Mouse (Mus musculus) lung, embryonic 16.5 days (tissue): ENCODE data around the gene Epo. TPM values are rescaled to one million over a fixed set of nuclear protein-coding genes. Genes with fewer than 3 reads are reported as not detected.
A peak's percentile ranks its signal among the peaks of the same experiment; 100 is the strongest.

ENCODE experiments used
- ATAC-seq: fragments of 200-750 bp; cut with Nextera tagmentation; 2 replicates; pipeline ENCODE4 v1.8.0; 2017; ENCODE audit warnings: low read depth, mild to moderate bottlenecking, moderate library complexity
- H3K27ac ChIP-seq: fragments of 300-500 bp; sonication (generic); 2 replicates; pipeline ENCODE4 v1.5.1; 2014; ENCODE audit warnings: mild to moderate bottlenecking, control low read depth, low read length
- H3K27me3 ChIP-seq: fragments of 300-500 bp; sonication (generic); 2 replicates; pipeline ENCODE4 v1.6.1; 2014; ENCODE audit warnings: low read depth, low read length, mixed read lengths; ENCODE audit not compliant: control insufficient read depth, insufficient read depth
- H3K36me3 ChIP-seq: fragments of 300-500 bp; sonication (generic); 2 replicates; pipeline ENCODE4 v1.6.1; 2014; ENCODE audit warnings: low read length; ENCODE audit not compliant: control insufficient read depth, insufficient read depth
- H3K4me1 ChIP-seq: fragments of 300-500 bp; sonication (generic); replicated peaks from 2 replicates; pipeline ENCODE4 v1.6.1; 2014; ENCODE audit warnings: low read length, mixed read lengths; ENCODE audit not compliant: control insufficient read depth, insufficient read depth
- H3K4me2 ChIP-seq: fragments of 300-500 bp; sonication (generic); 2 replicates; pipeline ENCODE4 v1.6.1; 2014; ENCODE audit warnings: low read depth, low read length, control low read depth
- H3K4me3 ChIP-seq: fragments of 300-500 bp; sonication (generic); 2 replicates; pipeline ENCODE4 v1.5.1; 2014; ENCODE audit warnings: mild to moderate bottlenecking, low read length, control low read depth
- H3K9ac ChIP-seq: fragments of 300-500 bp; sonication (generic); 2 replicates; pipeline ENCODE4 v1.6.1; 2014; ENCODE audit warnings: low read length, control low read depth
- H3K9me3 ChIP-seq: fragments of 300-500 bp; sonication (generic); 2 replicates; pipeline ENCODE4 v1.6.1; 2016; ENCODE audit warnings: low read length; ENCODE audit not compliant: control insufficient read depth
- WGBS: fragments of 180-500 bp; shearing (Covaris S2); extraction: QIAGEN DNeasy Blood & Tissue Kit; methylation state at CpG from one replicate; pipeline ENCODE4 v1.1.7; 2014; 5-methylcytosine and 5-hydroxymethylcytosine counted together
- polyA plus RNA-seq: library from polyadenylated mRNA; unstranded; fragments of >200 nt; fragmentation: Nextera tagmentation; extraction: Ambion mirVana; gene quantifications from 2 replicates; pipeline ENCODE4 v1.2.1, GENCODE M21; 2015

Gene Epo
- polyA plus RNA-seq, 1 experiment from 2014 or later = 0.98 TPM

DNA sequence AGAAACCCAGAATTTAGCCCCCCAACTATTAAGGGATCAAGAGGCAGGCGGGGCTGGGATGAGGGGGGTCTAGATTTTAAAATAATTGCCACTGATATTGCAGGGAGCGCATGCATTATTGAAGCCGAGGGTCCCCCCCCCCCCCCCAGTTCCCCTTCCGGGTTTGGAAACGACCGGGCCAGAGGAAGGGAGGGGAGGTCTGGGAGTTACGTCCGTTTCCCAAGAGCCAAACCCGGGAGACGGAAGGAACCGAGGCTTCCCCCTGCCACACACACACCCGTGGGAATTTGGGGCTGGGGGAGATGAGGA lies 280 bp downstream of the Epo start:
- Histone ChIP-seq H3K27me3 (no peaks in the 10 kb centered on the region), H3K4me2 (peak overlapping the region; percentile 84), H3K36me3 (peaks cover 22% of the 10 kb centered on the region), H3K9me3 (no peaks in the 10 kb centered on the region), H3K4me3 (peak overlapping the region; percentile 87), H3K4me1 (peaks cover 13% of the 10 kb centered on the region), H3K9ac (peak overlapping the region; percentile 91), H3K27ac (peak overlapping the region; percentile 96)
- ATAC-seq = peak; percentile 34
- 0% methylated on average over 9 of the region's 12 CpGs for WGBS

DNA sequence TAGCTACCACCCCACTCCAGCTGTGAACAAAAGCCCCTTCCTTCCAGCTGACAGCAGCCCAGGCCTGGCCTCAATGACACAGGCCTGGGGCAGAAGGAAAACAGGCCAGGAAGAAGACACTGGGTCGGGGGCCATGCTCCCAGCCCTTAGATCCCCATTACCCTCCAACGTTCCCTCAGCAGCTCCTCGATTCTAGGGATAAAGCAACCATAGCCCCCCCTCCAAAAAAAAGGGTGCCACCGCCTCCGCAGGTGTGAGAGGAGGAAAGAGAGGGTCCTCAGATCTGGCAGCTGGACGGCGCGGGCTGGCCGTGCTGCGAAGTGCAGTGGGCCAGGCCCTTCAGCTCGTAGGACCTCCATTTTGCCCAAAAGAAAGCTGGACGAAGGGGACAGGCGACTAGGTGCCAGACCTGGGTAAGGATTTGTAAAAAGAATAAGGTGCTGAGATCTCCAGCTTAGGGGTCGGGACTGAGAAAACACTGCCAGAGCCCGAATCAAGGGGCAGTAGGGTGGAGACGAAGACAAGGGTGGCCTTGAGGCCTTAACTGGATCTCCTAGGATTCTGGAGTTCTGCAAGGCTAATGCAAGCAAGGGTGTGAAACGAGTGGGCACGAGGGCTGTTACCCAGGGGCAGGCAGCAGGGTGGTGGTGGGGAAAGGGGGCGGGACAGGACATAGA lies 773 bp downstream of the Epo start:
- Histone ChIP-seq H3K27me3 (no peaks in the 10 kb centered on the region), H3K9ac (peak overlapping the region; percentile 91), H3K36me3 (peaks cover 27% of the 10 kb centered on the region), H3K4me3 (peak overlapping the region; percentile 87), H3K9me3 (no peaks in the 10 kb centered on the region), H3K4me2 (peak overlapping the region; percentile 84), H3K27ac (peak overlapping the region; percentile 96), H3K4me1 (peaks cover 13% of the 10 kb centered on the region)
- no peak for ATAC-seq
- whole genome bisulfite sequencing = under 1% methylated on average over 19 of the region's 19 CpGs

DNA sequence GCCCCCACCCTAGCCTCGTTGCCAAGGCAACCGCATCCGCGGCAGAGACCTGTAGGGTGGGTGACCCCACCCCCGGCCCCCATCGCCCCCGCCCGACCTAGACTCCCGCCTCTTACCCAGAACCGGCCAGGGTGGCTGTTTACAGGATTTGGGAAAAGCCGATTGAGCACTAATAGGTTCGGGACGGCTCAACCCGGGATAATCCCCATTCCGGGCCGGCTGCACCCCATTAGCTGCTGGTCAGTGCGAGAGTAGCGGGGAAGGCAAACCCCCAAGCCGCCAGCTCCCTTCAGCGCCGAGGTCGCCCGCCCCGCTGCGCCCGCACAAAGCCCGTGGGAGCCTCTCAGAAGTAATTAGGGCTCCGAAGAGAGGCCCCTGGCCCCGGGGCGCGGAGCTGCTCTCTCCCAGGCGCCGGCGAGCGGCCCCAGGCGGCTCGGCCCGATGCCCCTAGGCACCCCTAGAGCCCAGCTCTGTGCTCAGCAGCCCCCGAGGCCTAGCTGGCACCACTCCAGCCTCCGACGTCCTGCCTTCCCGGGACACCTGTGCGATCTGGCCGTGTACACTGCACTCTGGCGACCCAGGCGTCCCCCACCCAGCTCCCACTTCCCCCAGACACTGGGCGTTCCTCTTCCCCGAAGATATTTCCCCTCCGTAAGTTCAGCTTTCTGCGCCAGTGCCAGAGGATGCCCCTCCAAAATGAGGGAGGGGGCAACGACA lies 1.5 kb downstream of the Epo start:
- WGBS = 0% methylated on average over 49 of the region's 51 CpGs
- Histone ChIP-seq H3K4me2 (peak overlapping the region; percentile 84), H3K4me1 (peaks cover 13% of the 10 kb centered on the region), H3K36me3 (peaks cover 28% of the 10 kb centered on the region), H3K27me3 (no peaks in the 10 kb centered on the region), H3K4me3 (peak overlapping the region; percentile 87), H3K9ac (peak overlapping the region; percentile 91), H3K27ac (peak overlapping the region; percentile 96), H3K9me3 (no peaks in the 10 kb centered on the region)
- ATAC-seq = peak; percentile 4; the same call in 1 of the 2 replicates

DNA sequence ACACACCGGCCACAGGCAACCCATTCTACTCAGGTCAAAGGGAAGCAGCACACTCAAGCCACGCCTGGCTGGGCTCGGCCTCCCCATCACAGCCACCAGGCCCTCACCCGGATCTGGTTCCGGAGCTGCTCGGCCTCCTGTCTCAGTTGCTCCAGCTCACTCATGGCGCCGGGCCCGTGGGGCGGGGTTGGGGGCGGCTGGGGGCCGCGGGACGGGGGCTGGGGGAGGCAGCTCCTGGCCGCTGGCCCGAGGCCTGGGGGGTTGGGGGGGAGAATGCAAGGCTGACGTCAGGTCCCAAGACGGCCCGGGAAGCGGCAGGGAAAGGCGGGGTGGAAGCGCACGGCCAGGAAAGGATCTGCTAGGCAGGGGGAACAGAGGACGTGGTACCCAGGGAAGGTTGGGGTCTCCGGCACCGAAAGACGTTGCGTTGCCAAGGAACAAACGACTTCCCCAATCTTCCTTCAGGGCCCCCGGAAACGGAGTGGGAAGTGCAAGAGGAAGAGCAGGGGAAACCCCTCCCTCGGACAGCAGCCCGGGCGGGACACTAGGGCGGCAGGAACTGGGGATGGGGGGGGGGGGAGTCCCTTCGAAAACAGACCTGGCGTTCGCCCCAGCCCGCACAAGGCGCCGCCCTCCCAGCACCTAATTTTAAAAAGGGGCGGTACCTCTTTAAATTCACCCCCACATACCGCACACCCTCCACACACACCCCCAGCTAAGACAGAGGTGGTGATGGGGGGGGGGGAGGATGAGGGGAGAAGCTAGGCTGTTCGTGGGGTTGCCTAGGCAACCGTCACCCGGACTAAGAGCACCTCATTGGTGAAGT lies 2.2 kb downstream of the Epo start:
- peak overlapping the region; percentile 84 for H3K4me2 ChIP-seq
- H3K9me3 ChIP-seq = no peaks in the 10 kb centered on the region
- peaks cover 17% of the 10 kb centered on the region for H3K4me1 ChIP-seq
- peaks cover 33% of the 10 kb centered on the region for H3K36me3 ChIP-seq
- no peaks in the 10 kb centered on the region for H3K27me3 ChIP-seq
- H3K4me3 ChIP-seq = peak overlapping the region; percentile 87
- peak; percentile 53 for ATAC-seq
- WGBS = under 1% methylated on average over 43 of the region's 46 CpGs
- H3K27ac ChIP-seq = peak overlapping the region; percentile 96
- H3K9ac ChIP-seq = peak overlapping the region; percentile 91

DNA sequence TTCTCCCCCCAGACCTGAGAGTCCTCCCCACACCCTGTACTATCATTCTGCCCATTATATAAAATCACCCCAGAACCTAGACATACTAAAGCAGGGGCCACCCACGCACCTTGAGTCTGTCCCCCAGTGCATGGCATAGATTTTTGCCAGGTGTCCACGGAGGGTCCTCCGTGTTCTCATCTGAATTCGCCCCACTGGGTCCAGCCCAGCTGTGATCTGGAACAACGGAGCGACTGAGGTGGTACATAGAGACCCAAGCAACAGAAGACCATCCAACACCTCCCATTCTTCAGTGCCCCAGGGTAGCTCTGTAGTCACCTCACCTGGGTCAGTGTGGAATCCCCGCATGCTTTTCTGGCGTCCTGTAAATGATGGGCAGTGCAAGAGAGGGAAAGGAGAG lies 3.0 kb downstream of the Epo start:
- H3K36me3 ChIP-seq = peaks cover 40% of the 10 kb centered on the region
- no peak for ATAC-seq
- WGBS = 69% methylated on average over 8 of the region's 8 CpGs

DNA sequence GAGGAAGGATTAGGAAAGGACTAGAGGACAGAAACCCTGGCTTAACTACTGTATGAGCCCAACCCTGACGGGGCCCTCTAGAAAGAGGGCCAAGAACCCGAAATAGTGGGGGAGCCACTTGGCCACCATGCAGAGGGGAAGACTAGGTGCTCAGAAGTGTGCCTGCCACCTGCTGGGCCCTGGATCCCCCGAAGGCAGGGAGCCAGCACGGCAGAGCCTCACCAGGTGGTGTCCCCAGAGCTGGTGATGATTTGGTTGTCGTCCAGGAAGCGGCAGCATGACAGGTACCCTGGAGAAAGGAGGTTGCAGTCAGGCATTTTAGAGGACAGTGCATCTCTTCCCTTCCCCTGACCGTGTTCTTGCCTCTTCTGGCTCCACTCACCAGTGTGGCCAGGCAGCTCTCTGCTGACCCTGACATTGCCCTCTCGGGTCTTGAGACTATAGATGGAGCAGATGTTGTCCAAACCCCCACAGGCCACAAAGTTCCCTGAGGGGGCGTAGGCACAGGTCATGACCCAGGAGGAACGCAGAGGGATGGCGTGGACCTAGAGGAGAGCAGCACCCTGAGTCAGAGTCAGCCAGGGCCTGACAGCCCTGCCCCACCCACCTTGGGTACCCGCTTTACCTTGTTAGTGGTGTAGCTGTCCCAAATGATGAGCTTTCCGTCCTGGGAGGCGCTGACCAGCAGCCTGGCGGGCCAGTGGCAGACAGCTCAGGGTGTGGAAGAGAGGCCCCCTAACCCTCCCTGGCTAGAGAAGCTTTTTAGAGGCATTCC lies 3.6 kb downstream of the Epo start:
- Histone ChIP-seq H3K4me1 (peaks cover 17% of the 10 kb centered on the region), H3K27me3 (no peaks in the 10 kb centered on the region), H3K27ac (no peak overlapping the region), H3K4me3 (no peak overlapping the region), H3K4me2 (no peak overlapping the region), H3K36me3 (peaks cover 46% of the 10 kb centered on the region), H3K9me3 (no peaks in the 10 kb centered on the region), H3K9ac (no peak overlapping the region)
- ATAC-seq = no peak
- WGBS = 74% methylated on average over 15 of the region's 15 CpGs

More for the DNA sequence above, 3.0 kb downstream of the Epo start:
- Histone ChIP-seq H3K4me1 (peaks cover 17% of the 10 kb centered on the region), H3K4me3 (peak overlapping the region; percentile 87), H3K27ac (peak overlapping the region; percentile 96), H3K9me3 (no peaks in the 10 kb centered on the region), H3K9ac (peak overlapping the region; percentile 91), H3K27me3 (no peaks in the 10 kb centered on the region), H3K4me2 (peak overlapping the region; percentile 84)

DNA sequence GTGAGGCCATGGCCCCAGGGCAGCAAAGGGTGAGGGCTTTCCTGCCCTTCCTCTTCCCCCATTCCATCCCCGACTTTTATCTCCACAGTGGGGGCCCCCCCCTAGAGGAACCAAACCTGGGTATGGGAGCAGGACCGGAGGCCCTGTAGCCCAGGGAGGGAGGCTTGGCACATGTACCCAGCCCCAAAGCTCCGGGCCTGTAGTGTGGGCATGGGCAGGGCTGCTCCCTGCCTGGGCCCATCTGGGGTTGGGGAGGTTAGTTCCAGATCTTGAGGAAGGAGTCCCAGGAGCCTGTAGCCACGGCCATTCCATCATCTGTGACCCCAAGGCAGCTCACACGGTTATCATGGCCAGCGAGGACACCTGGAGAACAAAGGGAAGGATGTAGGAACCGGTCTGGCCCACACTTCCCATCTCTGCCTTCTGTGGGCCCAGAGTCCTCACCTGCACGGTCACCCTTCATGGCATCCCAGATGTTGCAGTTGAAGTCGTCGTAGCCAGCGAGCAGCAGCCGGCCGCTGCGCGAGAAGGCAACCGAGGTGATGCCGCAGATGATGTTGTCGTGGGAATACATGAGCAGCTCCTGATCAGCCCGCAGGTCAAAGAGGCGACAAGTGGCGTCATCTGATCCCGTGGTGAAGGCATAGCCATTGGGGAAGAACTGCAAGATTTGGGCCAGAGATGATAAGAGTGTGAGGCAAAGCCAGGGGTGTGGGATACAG lies 4.6 kb downstream of the Epo start:
- 78% methylated on average over 22 of the region's 22 CpGs for WGBS
- no peaks in the 10 kb centered on the region for H3K9me3 ChIP-seq
- H3K27me3 ChIP-seq = no peaks in the 10 kb centered on the region
- H3K4me1 ChIP-seq = peaks cover 17% of the 10 kb centered on the region
- no peak for ATAC-seq
- no peak overlapping the region for H3K27ac ChIP-seq
- peaks cover 56% of the 10 kb centered on the region for H3K36me3 ChIP-seq
- H3K9ac ChIP-seq = no peak overlapping the region
- no peak overlapping the region for H3K4me3 ChIP-seq
- H3K4me2 ChIP-seq = no peak overlapping the region

DNA sequence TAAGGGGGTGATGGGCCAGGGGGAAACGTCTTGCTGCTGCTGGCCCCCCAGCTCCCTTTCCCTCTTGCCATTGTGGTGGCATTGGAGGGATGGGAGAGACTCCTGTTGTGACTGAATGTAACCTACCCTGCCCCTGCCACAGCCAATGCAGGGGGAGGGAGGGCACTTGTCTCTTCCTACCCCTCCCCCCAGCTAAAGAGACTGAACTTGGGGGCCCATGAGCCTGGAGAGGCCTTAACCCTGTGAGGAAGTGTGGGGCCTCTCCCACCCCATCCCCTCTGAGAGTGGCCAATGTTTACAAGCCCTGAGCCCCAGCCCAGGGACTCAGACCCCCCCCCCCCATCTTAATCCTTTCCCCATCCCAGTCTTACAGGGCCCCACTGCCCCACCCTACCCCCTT lies 5.6 kb downstream of the Epo start:
- H3K4me1 ChIP-seq = peaks cover 17% of the 10 kb centered on the region
- H3K36me3 ChIP-seq = peaks cover 66% of the 10 kb centered on the region
- no peaks in the 10 kb centered on the region for H3K27me3 ChIP-seq
- ATAC-seq = no peak
- whole genome bisulfite sequencing = 62% methylated on average over 1 of the region's 1 CpGs
- no peaks in the 10 kb centered on the region for H3K9me3 ChIP-seq
- no peak overlapping the region for H3K4me2 ChIP-seq
- H3K9ac ChIP-seq = no peak overlapping the region
- H3K27ac ChIP-seq = no peak overlapping the region
- H3K4me3 ChIP-seq = no peak overlapping the region
